Mouse (Mus musculus) cerebellum, postnatal 25 days (tissue): Measurements from ENCODE around the gene Tnfsf11.

Experiments
- DNase-seq, 2 experiments: peaks; one replicate each; pipeline ENCODE4 v3.0.0; 2021; ENCODE audit warnings: mixed read lengths in 2 of 2

The Tnfsf11 gene

DNA sequence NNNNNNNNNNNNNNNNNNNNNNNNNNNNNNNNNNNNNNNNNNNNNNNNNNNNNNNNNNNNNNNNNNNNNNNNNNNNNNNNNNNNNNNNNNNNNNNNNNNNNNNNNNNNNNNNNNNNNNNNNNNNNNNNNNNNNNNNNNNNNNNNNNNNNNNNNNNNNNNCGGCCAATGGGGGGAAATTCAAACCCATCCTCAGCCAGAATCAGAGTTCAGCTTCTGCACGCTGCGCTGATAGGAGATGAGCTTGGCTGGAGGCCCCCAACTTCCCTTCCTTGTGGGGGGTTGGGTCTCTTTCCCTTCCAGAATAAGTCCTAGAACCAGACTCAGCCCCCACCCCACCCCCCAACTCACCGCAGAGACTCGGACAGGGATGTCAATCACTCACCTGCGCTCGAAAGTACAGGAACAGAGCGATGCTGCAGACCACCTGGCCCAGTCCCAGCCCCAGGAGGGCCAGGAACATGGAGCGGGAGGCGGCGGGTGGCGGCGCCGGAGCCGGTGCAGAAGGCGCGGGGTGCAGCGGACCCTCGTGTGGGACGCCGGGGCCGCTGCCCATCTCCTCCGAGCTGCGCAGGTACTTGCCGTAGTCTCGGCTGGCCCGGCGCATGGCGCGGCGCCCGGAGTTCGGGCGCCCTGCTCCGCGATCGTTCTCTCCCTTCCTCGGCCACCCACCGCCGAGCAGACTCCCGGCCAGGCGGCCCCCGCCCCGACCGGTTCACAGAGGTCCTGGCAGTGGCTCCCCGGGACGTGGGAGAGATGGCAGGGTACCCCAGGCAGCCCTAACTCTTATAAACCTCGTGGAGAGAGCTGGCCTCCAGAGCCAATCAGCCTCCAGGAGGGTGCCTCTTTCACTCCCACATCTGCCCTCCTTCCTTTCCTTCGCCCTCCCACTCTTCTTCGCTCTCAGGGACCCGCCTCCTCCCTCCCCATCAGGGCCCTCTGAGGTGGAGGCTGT lies at the start of gene Tnfsf11:
TSS of gene Tnfsf11 (minus strand) at position 758 of the 952 bp plus-strand sequence.
- peak in 1 of 2 experiments; percentile 28 for DNase-seq

DNA sequence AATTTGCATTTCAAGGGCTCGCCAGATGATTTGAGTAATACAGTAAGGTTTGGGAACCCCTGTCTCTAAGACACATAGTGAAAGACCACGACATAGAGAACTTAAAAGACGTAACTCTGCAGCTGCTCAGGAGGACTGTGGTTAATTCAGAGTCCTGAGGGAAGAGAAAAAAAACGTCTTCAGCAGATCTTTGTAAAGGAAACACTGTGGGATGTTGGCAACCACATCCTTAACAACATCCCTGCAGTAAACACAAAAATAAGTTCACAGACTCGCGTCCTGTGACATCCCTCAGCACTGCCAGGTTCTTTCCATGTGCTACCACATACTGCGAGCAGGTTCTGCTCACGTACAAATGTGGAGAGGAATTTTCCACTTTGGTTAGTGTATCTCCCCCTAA lies 48.9 kb upstream of the Tnfsf11 start:
- no peak for DNase-seq

- DNase-seq = no peak
Observed at GRCm38 (mm10) chr14:78355381-78355780, 47.5 kb upstream of the Tnfsf11 start.

DNA sequence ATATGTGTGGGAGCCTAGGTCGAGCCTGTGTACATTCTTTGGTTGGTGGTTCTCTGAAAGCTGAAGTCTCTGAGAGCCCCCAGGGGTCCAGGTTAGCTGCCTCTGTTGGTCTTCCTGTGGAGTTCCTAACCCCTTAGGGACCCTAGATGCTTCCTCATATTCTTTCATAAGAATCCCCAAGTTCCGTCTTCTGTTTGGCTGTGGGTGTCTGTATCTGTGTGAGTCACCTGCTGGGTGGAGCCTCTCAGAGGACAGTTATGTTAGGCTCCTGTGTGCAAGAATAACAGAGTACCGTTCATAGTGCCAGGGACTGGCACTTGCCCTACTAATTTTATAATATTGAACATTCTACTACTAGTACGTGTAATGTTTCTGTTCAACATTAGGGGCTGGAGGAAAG lies 45.0 kb upstream of the Tnfsf11 start:
- DNase-seq = no peak

DNA sequence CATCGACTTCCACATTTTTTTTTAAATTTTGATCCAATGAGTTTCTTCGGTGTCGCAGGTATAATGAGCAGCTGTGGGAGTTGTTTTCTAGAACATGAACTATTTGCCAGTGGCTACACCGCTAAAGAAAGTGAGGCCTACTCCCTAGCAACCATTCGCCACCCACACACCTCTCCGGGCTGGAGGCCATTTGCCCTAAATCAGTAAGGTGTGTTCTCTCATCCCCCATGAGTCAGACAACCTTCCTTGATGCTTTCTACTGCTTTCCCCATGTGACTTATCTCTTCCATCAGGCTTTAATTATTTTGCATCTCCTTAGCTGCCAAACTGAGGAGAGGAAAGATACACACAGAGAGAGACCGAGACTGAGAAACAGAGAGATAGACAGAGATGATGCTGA lies 43.7 kb upstream of the Tnfsf11 start:
- no peak for DNase-seq

- no peak for DNase-seq
Observed at GRCm38 (mm10) chr14:78347715-78348114, 39.9 kb upstream of the Tnfsf11 start.

DNA sequence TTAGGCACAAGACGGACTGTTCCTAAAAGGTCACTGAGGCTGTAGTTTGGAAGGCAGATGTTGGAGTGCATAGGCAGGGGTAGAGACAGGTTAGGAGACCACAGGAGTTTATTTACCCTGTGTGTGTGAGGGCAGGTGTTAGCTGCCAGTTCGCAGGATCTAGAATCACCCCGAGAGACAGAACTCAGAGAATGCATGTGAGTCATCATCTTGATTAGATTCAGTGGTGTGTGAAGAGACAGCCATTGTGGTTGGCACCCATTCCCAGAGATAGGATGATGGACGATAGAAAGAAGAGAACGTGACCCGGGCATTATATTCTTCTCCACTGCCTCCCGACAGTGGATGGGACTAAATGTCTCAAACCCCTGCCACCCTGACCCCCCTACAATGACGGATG lies 35.2 kb upstream of the Tnfsf11 start:
- DNase-seq = no peak

DNA sequence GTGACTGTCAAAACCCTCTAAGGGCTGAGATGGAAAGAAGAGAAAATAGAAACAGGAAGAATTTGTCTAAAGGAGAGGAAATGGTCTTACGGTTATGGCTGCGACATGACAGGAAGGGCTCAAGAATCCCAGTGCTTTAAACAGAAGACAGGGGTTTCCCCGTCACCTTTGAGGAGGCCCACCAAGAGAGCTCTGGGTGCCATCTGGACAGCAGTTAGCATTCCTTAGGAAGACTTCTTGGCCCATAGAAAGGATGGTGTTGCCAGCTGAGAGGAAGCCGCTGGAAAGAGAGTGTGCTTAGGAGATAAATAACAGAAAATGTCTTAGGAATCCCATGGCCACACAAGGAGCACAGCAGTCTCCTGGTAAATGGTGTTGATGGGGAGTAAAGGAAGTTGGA lies 34.3 kb upstream of the Tnfsf11 start:
- no peak for DNase-seq

GRCm38 (mm10) chr14:78333341-78333740 lies 25.5 kb upstream of the Tnfsf11 start:
- no peak for DNase-seq

GRCm38 (mm10) chr14:78331368-78331767 lies 23.5 kb upstream of the Tnfsf11 start:
- DNase-seq = no peak

DNA sequence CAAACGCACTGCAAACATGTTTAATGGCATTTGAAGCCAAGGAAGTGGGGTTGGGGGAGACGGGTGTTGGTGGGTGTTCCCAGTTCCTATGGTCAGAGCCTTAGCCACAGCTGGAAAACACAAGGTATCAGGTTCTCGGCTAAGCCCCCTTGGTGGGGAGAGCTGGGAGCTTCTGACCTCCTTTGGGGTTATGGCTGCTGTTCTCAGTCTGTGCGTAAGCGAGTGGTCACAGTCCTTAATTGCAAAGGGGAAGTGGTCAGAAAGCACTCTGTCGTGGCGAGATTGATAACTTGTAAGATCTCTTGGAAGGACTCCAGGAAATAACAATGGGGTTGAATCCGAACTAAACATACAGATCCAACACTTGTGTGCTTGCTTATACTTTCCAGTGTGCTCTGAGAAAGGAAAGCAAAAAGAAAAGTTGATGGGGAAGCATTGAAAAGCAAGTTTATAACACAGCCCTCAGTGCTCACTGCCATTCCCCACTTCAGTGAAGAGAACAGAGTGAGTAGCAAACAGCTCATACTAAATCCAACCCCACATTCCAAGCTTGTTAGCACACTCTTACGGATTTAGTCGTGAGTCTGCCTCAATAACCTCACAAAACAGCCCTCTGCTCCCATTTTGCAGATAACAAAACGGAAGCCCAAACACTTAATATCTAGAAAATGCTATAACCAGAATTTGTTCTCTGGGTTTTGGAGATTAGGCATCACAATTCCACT lies 22.9 kb upstream of the Tnfsf11 start:
- DNase-seq = no peak

DNA sequence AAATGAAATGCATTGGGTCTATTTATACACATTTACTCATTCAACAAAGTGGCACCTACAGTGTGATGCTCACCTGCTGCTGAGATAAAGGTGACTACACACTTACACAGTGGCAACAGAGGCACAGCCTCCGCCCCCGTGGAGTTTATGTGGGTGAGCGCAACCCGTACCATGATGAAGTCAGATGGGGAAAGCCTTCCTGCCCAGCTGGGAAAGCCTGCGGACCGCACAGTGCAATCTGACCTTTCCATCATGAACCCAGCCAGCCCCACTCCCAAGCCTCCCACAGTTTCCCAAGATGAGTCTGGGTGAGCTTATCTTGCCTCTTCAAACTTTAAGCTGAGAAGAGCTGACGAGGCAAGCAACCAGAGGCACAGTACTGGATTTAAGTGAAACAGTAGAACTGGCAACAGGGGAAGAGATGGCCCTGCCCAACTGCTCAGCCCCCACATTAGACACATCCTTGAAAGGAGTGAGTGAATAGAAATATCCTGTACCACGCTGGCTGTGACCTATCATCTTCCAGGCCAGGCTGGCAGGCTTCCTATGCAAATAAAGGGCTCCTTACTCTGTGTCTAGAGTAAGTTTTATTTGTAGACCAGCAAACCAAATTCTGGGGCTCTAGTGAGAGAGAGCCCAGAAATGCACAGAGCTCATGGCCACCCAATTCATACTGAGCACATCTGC lies 22.1 kb upstream of the Tnfsf11 start:
- DNase-seq = no peak

DNA sequence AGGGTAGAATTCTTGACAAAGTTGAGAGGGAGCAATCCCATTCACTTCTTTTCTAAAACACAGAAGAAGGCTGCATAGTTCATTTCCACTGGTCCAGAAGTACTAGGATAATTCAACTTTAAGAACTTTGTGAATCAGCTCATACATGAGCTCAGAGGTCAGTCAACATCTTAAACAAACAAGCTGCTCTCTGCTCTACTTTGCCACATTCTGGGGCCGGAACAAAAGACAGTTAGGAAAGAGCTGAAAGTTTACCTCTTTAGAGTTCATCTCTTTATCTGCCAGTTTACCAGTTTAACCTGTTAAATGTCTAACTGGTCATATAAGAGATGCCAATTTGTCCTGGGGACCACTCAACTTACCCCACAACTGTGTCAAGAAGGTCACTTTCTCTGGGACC lies 15.5 kb upstream of the Tnfsf11 start:
- no peak for DNase-seq

DNA sequence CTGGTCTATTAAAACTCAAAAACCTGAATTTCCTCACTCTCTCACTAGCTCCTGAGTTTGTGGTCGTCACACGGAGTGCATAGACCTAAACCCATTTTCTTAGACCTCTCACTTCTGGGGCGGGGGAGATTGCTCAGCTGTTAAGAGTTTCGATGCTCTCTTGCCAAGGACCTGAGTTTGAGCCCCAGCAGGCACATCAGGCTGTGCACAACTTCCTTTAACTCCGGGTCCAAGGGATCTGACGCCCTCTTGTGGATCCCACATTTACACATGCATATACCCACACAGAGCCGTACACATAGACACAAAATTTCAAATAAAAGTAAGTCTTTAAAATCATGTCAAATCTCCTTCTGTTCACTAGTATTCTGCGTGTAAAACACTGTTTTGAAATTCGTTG lies 15.1 kb upstream of the Tnfsf11 start:
- no peak for DNase-seq

DNA sequence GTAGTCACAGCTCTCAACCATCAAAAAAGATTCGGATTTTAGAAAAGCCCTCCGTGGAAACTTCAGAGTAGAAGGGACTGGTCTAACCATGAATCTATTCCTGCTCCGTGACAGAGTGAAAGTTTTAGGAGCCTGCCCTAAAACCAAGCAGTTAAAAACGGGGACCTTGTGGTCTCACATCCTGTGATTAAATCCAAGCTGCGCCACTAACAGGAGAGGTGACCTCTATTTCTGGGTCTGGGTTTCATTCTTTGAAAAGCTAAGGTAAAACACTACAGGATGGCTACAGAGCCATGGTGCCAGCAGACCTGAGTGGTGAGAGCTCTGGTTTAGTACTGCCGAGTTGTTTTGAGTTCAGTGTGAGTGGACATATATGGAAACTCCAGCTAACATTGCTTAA lies 12.4 kb upstream of the Tnfsf11 start:
- DNase-seq = no peak

GRCm38 (mm10) chr14:78319580-78319979 lies 11.7 kb upstream of the Tnfsf11 start:
- no peak for DNase-seq

- DNase-seq = no peak
Observed at GRCm38 (mm10) chr14:78319000-78319399, 11.2 kb upstream of the Tnfsf11 start.

- DNase-seq = no peak
Observed at GRCm38 (mm10) chr14:78317623-78318022, 9.8 kb upstream of the Tnfsf11 start.

- no peak for DNase-seq
Observed at GRCm38 (mm10) chr14:78300914-78301313, 6.9 kb downstream of the Tnfsf11 start.

DNA sequence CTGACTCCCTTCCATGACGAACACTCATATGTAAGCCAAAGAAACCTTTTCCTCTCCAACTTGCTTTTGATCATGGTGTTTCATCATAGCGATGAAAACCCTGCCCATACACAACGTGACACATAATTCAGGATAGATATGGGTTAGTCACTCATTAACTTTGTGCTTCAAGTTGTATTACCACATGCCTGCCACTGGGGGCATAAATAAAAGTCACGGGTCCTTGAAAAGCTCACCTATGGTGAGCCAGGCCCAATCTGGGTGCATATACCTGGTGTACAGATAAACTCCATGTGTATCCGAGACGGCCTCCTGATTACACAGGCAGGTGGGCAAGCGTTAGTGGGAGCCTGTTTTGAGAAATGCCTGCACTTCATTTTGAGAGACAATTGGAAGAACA lies 15.2 kb downstream of the Tnfsf11 start:
- DNase-seq = no peak

DNA sequence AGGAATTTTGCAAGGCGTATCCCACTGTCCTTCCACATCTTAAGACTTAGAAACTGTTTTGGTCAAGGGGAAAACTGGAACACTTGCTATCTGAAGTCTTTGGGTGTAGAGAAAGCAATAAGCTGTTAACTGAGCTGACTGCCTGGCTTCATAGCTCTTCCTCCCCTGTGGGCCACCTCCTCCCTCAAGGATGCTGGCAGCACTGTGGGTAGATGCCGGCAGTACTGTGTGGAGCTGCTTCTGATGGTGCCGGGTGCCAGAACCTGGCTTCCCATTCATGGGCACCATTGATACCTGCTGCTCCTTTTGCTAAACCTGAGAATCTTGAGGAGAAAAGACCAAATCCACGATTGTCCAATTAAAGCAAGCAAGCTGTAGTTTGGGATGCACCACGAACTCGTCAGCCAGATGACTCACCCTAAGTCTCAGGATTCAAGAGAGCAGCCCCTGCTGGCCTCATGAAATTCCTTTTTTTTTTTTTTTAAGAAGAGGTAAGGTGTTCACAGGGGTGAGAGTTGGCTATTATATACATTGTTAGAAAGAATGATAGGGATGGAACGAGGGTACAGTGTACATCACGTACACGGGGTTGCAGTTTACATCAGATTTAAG lies 17.8 kb downstream of the Tnfsf11 start:
- DNase-seq = no peak

- DNase-seq = no peak
Observed at GRCm38 (mm10) chr14:78288903-78289302, 18.9 kb downstream of the Tnfsf11 start.
